Mouse (Mus musculus) inflammation-experienced regulatory T-cells (primary cell): ENCODE results near the gene Cbarp. TPM values are rescaled to one million over a fixed set of nuclear protein-coding genes. Genes with fewer than 3 reads are reported as not detected.

Experiments used
- polyA plus RNA-seq, 2 experiments: library from polyadenylated mRNA; unstranded; fragments of 100-300 nt; shearing (Covaris generic); gene quantifications; one replicate each; pipeline ENCODE4 v1.2.1; 2017

Gene Cbarp
- 1 to 10 TPM; 2.3 to 2.4 TPM for polyA plus RNA-seq

DNA sequence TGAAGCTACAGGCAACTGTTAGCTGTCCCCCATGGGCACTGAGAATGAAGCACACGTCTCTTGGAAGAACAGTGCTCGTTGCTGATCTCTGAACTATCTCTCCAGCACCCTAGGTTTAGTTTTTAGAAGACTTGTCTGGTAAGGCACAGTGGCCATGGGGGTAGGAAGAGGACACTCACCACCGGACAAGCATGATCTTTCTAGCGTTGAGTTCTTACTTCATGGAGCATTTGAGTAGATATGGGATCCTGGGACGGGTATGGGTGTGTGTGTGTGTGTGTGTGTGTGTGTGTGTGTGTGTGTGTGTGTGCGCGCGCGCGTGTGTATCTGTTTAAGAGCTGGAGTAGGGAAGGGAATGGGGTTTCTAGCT, at the start of gene Cbarp:
TSS of gene Cbarp (minus strand) at position 170 of the 370 bp plus-strand sequence.

DNA sequence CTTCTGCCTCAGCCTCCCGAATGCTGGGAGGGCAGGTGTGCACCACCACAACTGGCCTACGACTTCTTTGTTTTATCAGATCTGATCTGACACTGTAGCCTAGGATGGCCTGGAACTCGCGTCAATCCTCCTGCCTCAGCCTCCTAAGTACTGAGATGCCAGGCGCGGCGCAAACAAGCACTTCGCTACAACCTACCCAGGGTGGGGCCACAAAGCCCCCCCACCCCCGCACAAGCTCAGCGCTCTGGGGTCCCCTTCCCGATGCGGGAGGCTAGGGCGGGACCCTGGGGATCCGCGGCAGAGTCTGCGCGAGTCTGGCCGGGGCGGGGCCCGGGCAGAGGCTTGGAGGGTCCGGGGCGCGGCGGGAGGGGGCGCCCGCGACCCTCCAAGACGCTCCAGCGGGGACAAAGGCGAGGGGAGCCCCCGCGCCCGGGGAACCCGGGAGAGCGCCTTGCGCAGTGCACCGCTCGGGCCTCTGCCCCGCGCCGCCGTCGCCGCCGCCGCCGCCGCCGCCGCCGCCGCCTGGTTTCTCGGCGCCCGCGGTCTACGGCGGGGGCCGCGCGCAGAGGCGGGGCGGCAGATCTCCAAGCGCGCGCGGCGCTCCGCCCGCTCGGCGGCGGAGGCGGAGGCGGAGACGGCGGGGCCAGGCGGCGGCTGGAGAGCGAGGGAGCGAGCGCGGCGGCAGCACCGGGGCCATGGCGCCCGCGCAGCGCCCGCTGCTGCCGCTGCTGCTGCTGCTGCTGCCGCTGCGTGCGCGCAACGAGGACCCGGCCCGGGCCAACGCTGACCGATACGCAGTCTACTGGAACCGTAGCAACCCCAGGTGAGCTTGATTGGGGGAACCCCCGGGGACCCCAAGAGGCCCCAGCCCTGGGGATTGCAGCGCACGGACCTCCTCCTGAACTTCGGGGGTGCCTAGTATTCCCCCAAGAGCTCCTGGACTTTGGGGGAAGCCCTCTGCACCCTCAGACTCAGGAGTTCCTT, 38.7 kb upstream of the Cbarp start, which contains the start of gene Efna2:
TSS of gene Efna2 (plus strand) at position 415 of the 984 bp plus-strand sequence.

GRCm38 (mm10) chr10:80172527-80173292, 32.1 kb upstream of the Cbarp start, which contains the start of gene 1600002K03Rik:
Gene 1600002K03Rik (plus strand): TSS chr10:80172944.

DNA sequence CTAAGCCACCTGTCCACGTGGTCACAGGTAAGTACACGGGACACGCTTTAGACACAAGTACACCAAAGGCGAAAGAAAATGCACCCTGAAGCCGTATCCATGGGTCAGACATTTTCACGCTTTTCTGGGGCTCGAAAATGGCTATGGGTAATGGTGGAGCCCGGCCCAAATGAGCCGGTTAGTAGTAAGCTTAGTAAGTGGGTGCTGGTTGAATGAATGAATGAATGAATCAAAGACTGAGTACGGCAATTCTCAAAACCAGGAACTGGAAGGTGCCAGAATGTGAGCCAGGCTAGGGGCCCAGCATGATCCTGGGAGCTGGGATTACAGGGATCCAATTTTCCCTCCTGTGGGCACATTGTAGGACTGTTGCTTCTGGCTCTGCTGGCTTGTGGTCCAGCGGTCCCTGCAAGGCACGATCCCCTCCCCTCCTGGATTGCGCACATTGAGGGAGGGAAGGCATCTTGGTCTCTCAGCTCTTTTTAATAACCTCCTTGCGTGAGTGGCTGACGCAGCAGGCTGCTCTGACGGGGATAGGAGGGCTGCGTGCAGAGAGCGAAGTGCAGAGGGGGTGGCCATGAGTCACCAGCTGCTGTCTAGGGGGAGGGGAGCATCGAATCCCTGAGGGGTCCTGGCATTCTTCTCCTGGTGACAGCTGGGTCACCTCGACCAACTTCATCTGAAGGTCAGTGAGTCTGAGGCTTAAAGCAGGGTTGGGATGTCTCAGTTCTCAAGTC, 24.9 kb upstream of the Cbarp start, which contains the start of gene Cirbp:
TSS of gene Cirbp (plus strand) at position 594 of the 737 bp plus-strand sequence.

GRCm38 (mm10) chr10:80147719-80148601, 7.3 kb upstream of the Cbarp start, which contains the start of gene Midn:
Gene Midn (plus strand): TSS chr10:80148272.

GRCm38 (mm10) chr10:80138553-80139438, 1.8 kb downstream of the Cbarp start, which contains the start of gene Atp5d:
Gene Atp5d (plus strand): TSS chr10:80138632.

DNA sequence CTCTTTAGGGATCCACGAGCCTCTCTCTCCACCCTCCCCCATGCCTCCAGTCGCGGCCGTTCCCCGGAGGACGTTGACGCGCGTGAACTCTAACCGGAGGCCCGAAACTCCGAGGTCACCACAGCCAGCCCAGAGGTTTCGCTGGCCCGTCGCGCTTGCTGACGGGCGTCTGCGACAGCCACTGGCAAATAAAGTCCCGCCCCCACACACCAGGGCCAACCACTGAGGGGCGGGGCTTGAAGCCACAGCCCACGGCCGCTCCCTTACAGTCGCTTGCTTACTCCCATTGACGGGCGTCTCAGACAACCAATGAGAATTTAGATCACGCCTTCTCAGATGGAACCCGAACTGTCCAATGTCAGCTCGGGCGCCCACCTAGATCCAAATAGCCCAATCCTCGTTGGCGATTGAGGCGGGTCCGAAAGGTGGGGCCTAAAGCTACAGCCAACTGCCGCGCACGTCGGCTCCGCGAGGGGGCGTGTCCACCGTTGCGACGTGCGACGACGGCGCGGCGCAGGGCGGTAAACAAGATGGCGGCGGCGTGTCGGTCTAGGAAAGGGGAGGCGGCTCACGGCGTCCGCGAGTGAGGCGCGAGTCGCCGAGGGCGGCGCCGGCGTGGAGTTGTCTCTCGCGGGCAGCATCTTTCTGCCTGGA, 25.2 kb downstream of the Cbarp start, which contains the start of gene Stk11:
TSS of gene Stk11 (plus strand) at position 514 of the 654 bp plus-strand sequence.

GRCm38 (mm10) chr10:80105460-80105859, 35.2 kb downstream of the Cbarp start, which contains the start of gene Sbno2:
Gene Sbno2 (minus strand): TSS chr10:80105571.

Other genes with a start within 250 kb of the Cbarp start
- gene Cfd, start 250.0 kb downstream of the Cbarp start, polyA plus RNA-seq: not detected
- gene Med16, start 231.9 kb downstream of the Cbarp start, polyA plus RNA-seq: 10 to 100 TPM; 30.5 to 30.7 TPM
- gene Gm26602, start 230.0 kb downstream of the Cbarp start, polyA plus RNA-seq: 10 to 100 TPM; 10.9 to 15.4 TPM
- gene Kiss1r, start 223.9 kb downstream of the Cbarp start, polyA plus RNA-seq: under 1 TPM; 0.09 to 0.57 TPM
- 100 to 1,000 TPM; 160 to 181 TPM for gene R3hdm4, start 219.6 kb downstream of the Cbarp start, polyA plus RNA-seq
- 1 to 10 TPM; 6.9 to 8.9 TPM for gene Arid3a, start 213.8 kb downstream of the Cbarp start, polyA plus RNA-seq
- gene Wdr18, start 180.7 kb downstream of the Cbarp start, polyA plus RNA-seq: 10 to 100 TPM; 63.3 to 64.9 TPM
- under 1 TPM; 0.10 to 0.83 TPM for gene Grin3b, start 170.1 kb downstream of the Cbarp start, polyA plus RNA-seq
- gene Tmem259, start 156.5 kb downstream of the Cbarp start, polyA plus RNA-seq: 10 to 100 TPM; 22.6 to 30.0 TPM
- 100 to 1,000 TPM; 843 to 967 TPM for gene Cnn2, start 152.3 kb downstream of the Cbarp start, polyA plus RNA-seq
- gene Abca7, start 144.3 kb downstream of the Cbarp start, polyA plus RNA-seq: 10 to 100 TPM; 49.6 to 55.9 TPM
- gene Arhgap45, start 124.2 kb downstream of the Cbarp start, polyA plus RNA-seq: 100 to 1,000 TPM; 728 to 884 TPM
- 100 to 1,000 TPM; 196 TPM for gene Polr2e, start 101.0 kb downstream of the Cbarp start, polyA plus RNA-seq
- 100 to 1,000 TPM; 386 to 437 TPM for gene Gpx4, start 93.7 kb downstream of the Cbarp start, polyA plus RNA-seq
- 10 to 100 TPM; 60.6 to 60.7 TPM for gene Sbno2, start 35.3 kb downstream of the Cbarp start, polyA plus RNA-seq
- gene Stk11, start 25.0 kb downstream of the Cbarp start, polyA plus RNA-seq: 10 to 100 TPM; 27.4 to 49.1 TPM
- 100 to 1,000 TPM; 349 to 389 TPM for gene Atp5d, start 2.2 kb downstream of the Cbarp start, polyA plus RNA-seq
- gene Midn, start 7.4 kb upstream of the Cbarp start, polyA plus RNA-seq: 1 to 10 TPM; 5.0 to 9.6 TPM
- 100 to 1,000 TPM; 177 to 200 TPM for gene Cirbp, start 25.1 kb upstream of the Cbarp start, polyA plus RNA-seq
- gene 1600002K03Rik, start 32.1 kb upstream of the Cbarp start, polyA plus RNA-seq: 10 to 100 TPM; 21.4 to 25.0 TPM
- gene Efna2, start 38.6 kb upstream of the Cbarp start, polyA plus RNA-seq: under 1 TPM; 0.27 to 0.99 TPM
- 100 to 1,000 TPM; 117 to 134 TPM for gene Mum1, start 85.6 kb upstream of the Cbarp start, polyA plus RNA-seq
- 100 to 1,000 TPM; 244 to 267 TPM for gene Ndufs7, start 108.3 kb upstream of the Cbarp start, polyA plus RNA-seq
- gene Gamt, start 120.2 kb upstream of the Cbarp start, polyA plus RNA-seq: under 1 TPM in 1 of 2 experiments, not detected in 1; 0.99 TPM
- 10 to 100 TPM; 78.7 to 80.6 TPM for gene Dazap1, start 120.7 kb upstream of the Cbarp start, polyA plus RNA-seq
- gene Rps15, start 151.6 kb upstream of the Cbarp start, polyA plus RNA-seq: 100 to 1,000 TPM; 686 to 721 TPM
- gene Apc2, start 155.1 kb upstream of the Cbarp start, polyA plus RNA-seq: under 1 TPM; 0.14 to 0.56 TPM
- gene 2310011J03Rik, start 179.7 kb upstream of the Cbarp start, polyA plus RNA-seq: 10 to 100 TPM; 67.3 to 70.0 TPM
- 10 to 100 TPM; 20.4 to 20.8 TPM for gene Pcsk4, start 188.7 kb upstream of the Cbarp start, polyA plus RNA-seq
- gene Reep6, start 189.1 kb upstream of the Cbarp start, polyA plus RNA-seq: 1 to 10 TPM in 1 of 2 experiments, under 1 TPM in 1; 0.18 to 1.7 TPM
- gene Adamtsl5, start 207.6 kb upstream of the Cbarp start, polyA plus RNA-seq: under 1 TPM; 0.46 to 0.95 TPM
- not detected for gene Plk5, start 215.6 kb upstream of the Cbarp start, polyA plus RNA-seq
- 1 to 10 TPM; 6.6 to 7.5 TPM for gene Mex3d, start 246.8 kb upstream of the Cbarp start, polyA plus RNA-seq